Mouse (Mus musculus) brain, embryonic 14.5 days (tissue): ENCODE data around the gene Stt3b.
A peak's percentile ranks its signal among the peaks of the same experiment; 100 is the strongest.

Source experiments
- CTCF ChIP-seq: fragments of 200-500 bp; IDR thresholded peaks from 2 replicates; pipeline ENCODE4 v1.5.1; 2012; ENCODE audit warnings: inconsistent platforms, mild to moderate bottlenecking, moderate library complexity, borderline replicate concordance; ENCODE audit not compliant: insufficient read depth, insufficient read length; ENCODE audit errors: extremely low read depth
- POLR2A ChIP-seq: fragments of 200-500 bp; IDR thresholded peaks from 2 replicates; pipeline ENCODE4 v1.6.1; 2012; ENCODE audit warnings: mild to moderate bottlenecking, inconsistent platforms, borderline replicate concordance; ENCODE audit not compliant: poor library complexity, insufficient read depth, insufficient read length, severe bottlenecking; ENCODE audit errors: extremely low read depth

DNA sequence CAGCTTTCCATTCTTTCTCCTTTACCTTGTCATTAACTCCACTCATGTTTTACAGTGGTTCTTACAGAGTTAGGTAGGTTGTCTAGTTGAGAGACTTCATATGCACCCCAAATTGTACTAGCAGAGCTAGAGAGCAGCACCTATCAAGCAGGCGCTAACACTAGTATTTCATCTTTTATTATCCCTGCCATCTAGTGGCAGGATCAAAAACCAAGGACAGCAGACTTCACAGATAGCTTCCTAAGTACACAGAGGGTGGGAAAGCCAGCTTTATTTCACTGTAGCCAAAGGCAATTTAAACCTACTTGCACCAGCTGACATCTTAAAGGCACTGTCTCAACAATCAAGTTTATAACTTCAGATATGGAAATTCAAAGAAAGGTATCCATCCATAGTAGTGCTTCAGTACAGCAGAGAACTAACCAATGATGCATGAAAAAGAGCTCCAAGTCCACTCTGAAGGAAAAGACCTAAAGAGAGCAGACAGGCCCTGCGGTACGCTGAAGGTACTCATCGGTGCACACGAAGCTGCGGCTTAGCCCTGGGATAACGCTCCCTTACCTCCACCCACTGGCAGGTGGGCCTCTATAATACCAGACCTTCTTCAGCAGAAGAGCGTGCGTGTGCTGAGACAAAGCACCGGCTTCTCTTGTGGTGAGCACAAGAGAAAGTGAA lies 16.2 kb downstream of the Stt3b start:
- TF ChIP-seq CTCF, result peak; percentile 27; the same call in 1 of the 2 replicates
- TF ChIP-seq POLR2A, result no peak
